Mouse (Mus musculus) CH12.LX (cell line): ENCODE results near the gene Zfp385c. TPM values are rescaled to one million over a fixed set of nuclear protein-coding genes. Genes with fewer than 3 reads are reported as not detected.

Experiments
- DNase-seq: peaks from one replicate; pipeline ENCODE4 v3.0.0-alpha.2; 2013; ENCODE audit errors: extremely low read depth
- H3K27ac ChIP-seq: 2 replicates; pipeline ENCODE4 v1.5.1; 2012; ENCODE audit warnings: low read depth, mild to moderate bottlenecking, control low read depth, moderate library complexity; ENCODE audit not compliant: insufficient read depth
- H3K27me3 ChIP-seq: replicated peaks from 2 replicates; pipeline ENCODE3; 2012; ENCODE audit warnings: inconsistent platforms
- H3K36me3 ChIP-seq, 2 experiments: replicated peaks in 1 of 2; 2 replicates each; pipeline versions ENCODE3 to v1.6.1; 2012; ENCODE audit warnings: inconsistent platforms in 1 of 2, low read length in 1 of 2, mild to moderate bottlenecking in 1 of 2, mixed read lengths in 1 of 2, moderate library complexity in 1 of 2; ENCODE audit not compliant: control insufficient read depth in 1 of 2, insufficient read depth in 1 of 2
- H3K4me1 ChIP-seq, 2 experiments: 2 replicates each; pipeline ENCODE4 v1.6.1; 2012; ENCODE audit warnings: inconsistent platforms in 1 of 2, moderate library complexity in 1 of 2; ENCODE audit not compliant: insufficient read depth in 2 of 2, control insufficient read depth in 1 of 2
- H3K4me2 ChIP-seq: 2 replicates; pipeline ENCODE4 v1.6.1; 2012; ENCODE audit warnings: low read depth, mild to moderate bottlenecking, control low read depth; ENCODE audit not compliant: poor library complexity, insufficient read depth, severe bottlenecking
- H3K4me3 ChIP-seq, 3 experiments: fragments of 150-350 bp in 1 of 3; sonication (generic) in 1 of 3; replicated peaks in 1 of 3; 2 replicates each; pipeline versions ENCODE3 to v1.5.1; 2011 to 2012; ENCODE audit warnings: low read depth in 2 of 3, low read length in 2 of 3, mild to moderate bottlenecking in 2 of 3, moderate library complexity in 2 of 3, control low read depth in 1 of 3, improper control_type of control experiment in 1 of 3, inconsistent platforms in 1 of 3, mixed read lengths in 1 of 3; ENCODE audit not compliant: poor library complexity in 1 of 3
- H3K79me2 ChIP-seq: replicated peaks from 2 replicates; pipeline ENCODE4 v1.6.1; 2012; ENCODE audit warnings: mild to moderate bottlenecking, moderate library complexity; ENCODE audit not compliant: control insufficient read depth, poor library complexity, insufficient read depth, severe bottlenecking; ENCODE audit errors: extremely low read depth
- H3K9ac ChIP-seq: 2 replicates; pipeline ENCODE4 v1.6.1; 2012; ENCODE audit warnings: low read depth, mild to moderate bottlenecking, control low read depth, moderate library complexity; ENCODE audit not compliant: insufficient read depth
- H3K9me3 ChIP-seq: replicated peaks from 2 replicates; pipeline ENCODE3; 2012; ENCODE audit warnings: low read length, inconsistent platforms, mixed read lengths
- CTCF ChIP-seq, 2 experiments: IDR thresholded peaks in 1 of 2; conservative IDR thresholded peaks in 1 of 2; 2 replicates each; pipeline ENCODE4 v1.5.1; 2011 to 2012; ENCODE audit warnings: low read depth in 2 of 2, low read length in 2 of 2, improper control_type of control experiment in 1 of 2, inconsistent platforms in 1 of 2, mild to moderate bottlenecking in 1 of 2, moderate library complexity in 1 of 2
- E2F4 ChIP-seq: IDR thresholded peaks from 2 replicates; pipeline ENCODE4 v1.6.1; 2011; ENCODE audit warnings: low read depth, low read length, improper control_type of control experiment; ENCODE audit not compliant: insufficient replicate concordance
- EP300 ChIP-seq: IDR thresholded peaks from 2 replicates; pipeline ENCODE4 v1.6.1; 2011; ENCODE audit warnings: low read length, improper control_type of control experiment
- ETS1 ChIP-seq: conservative IDR thresholded peaks from 2 replicates; pipeline ENCODE4 v1.6.1; 2012; ENCODE audit warnings: low read depth, mild to moderate bottlenecking, inconsistent platforms, low read length, improper control_type of control experiment, moderate library complexity
- IRF4 ChIP-seq: IDR thresholded peaks from 2 replicates; pipeline ENCODE4 v1.6.1; 2014; ENCODE audit warnings: low read depth, mild to moderate bottlenecking, inconsistent platforms, low read length, improper control_type of control experiment
- JUND ChIP-seq: conservative IDR thresholded peaks from 2 replicates; pipeline ENCODE4 v1.6.1; 2011; ENCODE audit warnings: low read depth, low read length, improper control_type of control experiment
- KAT2A ChIP-seq: IDR thresholded peaks from 2 replicates; pipeline ENCODE4 v1.6.1; 2012; ENCODE audit warnings: low read length, improper control_type of control experiment, inconsistent platforms; ENCODE audit not compliant: insufficient replicate concordance
- MAFK ChIP-seq: IDR thresholded peaks from 2 replicates; pipeline ENCODE4 v1.6.1; 2011; ENCODE audit warnings: low read length, improper control_type of control experiment; ENCODE audit not compliant: insufficient replicate concordance
- MAX ChIP-seq: IDR thresholded peaks from 2 replicates; pipeline ENCODE4 v1.6.1; 2011; ENCODE audit warnings: low read length, improper control_type of control experiment
- MEF2A ChIP-seq: IDR thresholded peaks from 2 replicates; pipeline ENCODE4 v1.6.1; 2014; ENCODE audit warnings: low read depth, mild to moderate bottlenecking, inconsistent platforms, low read length, improper control_type of control experiment, borderline replicate concordance
- MYC ChIP-seq: IDR thresholded peaks from 2 replicates; pipeline ENCODE4 v1.6.1; 2011; ENCODE audit warnings: low read depth, mild to moderate bottlenecking, improper control_type of control experiment, low read length
- NRF1 ChIP-seq: IDR thresholded peaks from 2 replicates; pipeline ENCODE4 v1.6.1; 2014; ENCODE audit warnings: low read depth, mild to moderate bottlenecking, inconsistent platforms, low read length, improper control_type of control experiment, moderate library complexity
- PAX5 ChIP-seq: IDR thresholded peaks from 2 replicates; pipeline ENCODE4 v1.6.1; 2012; ENCODE audit warnings: low read length, inconsistent platforms, mixed read lengths
- POLR2A ChIP-seq: IDR thresholded peaks from 2 replicates; pipeline ENCODE4 v1.6.1; 2011; ENCODE audit warnings: low read depth, mild to moderate bottlenecking, improper control_type of control experiment, low read length
- POLR2AphosphoS2 ChIP-seq: IDR thresholded peaks from 2 replicates; pipeline ENCODE4 v1.6.1; 2011; ENCODE audit warnings: low read depth, low read length, improper control_type of control experiment
- RCOR1 ChIP-seq: conservative IDR thresholded peaks from 2 replicates; pipeline ENCODE4 v1.6.1; 2012; ENCODE audit warnings: low read depth, mild to moderate bottlenecking, inconsistent platforms, low read length, improper control_type of control experiment
- SIN3A ChIP-seq: IDR thresholded peaks from 2 replicates; pipeline ENCODE4 v1.6.1; 2012; ENCODE audit warnings: low read length, improper control_type of control experiment, inconsistent platforms
- TBP ChIP-seq: conservative IDR thresholded peaks from 2 replicates; pipeline ENCODE4 v1.6.1; 2011; ENCODE audit warnings: low read depth, low read length, improper control_type of control experiment
- TCF12 ChIP-seq: IDR thresholded peaks from 2 replicates; pipeline ENCODE4 v1.6.1; 2014; ENCODE audit warnings: low read depth, mild to moderate bottlenecking, inconsistent platforms, low read length, improper control_type of control experiment
- USF1 ChIP-seq: IDR thresholded peaks from 2 replicates; pipeline ENCODE4 v1.6.1; 2014; ENCODE audit warnings: low read depth, mild to moderate bottlenecking, inconsistent platforms, low read length, improper control_type of control experiment
- USF2 ChIP-seq: conservative IDR thresholded peaks from 2 replicates; pipeline ENCODE4 v1.6.1; 2011; ENCODE audit warnings: low read depth, low read length, improper control_type of control experiment
- ZC3H11A ChIP-seq: IDR thresholded peaks from 2 replicates; pipeline ENCODE4 v1.6.1; 2012; ENCODE audit warnings: low read depth, mild to moderate bottlenecking, inconsistent platforms, low read length, improper control_type of control experiment
- ZKSCAN1 ChIP-seq: IDR thresholded peaks from 2 replicates; pipeline ENCODE4 v1.6.1; 2012; ENCODE audit warnings: low read depth, inconsistent platforms, low read length, improper control_type of control experiment, borderline replicate concordance
- ZMIZ1 ChIP-seq: IDR thresholded peaks from 2 replicates; pipeline ENCODE4 v1.6.1; 2012; ENCODE audit warnings: low read depth, mild to moderate bottlenecking, inconsistent platforms, low read length, improper control_type of control experiment
- ZNF384 ChIP-seq: IDR thresholded peaks from 2 replicates; pipeline ENCODE4 v1.6.1; 2012; ENCODE audit warnings: low read depth, low read length, improper control_type of control experiment, inconsistent platforms
- dilution Hi-C: fragments of 300-500 bp; cut with MboI; formaldehyde crosslinking; loops from 2 replicates; pipeline ENCODE4 v1.14.3; 2020; ENCODE audit warnings: low sequenced_read_pairs; ENCODE audit not compliant: extremely low pct_unique_long_range_greater_than_20kb, extremely low pct_ligation_motif_present
- in situ Hi-C: fragments of 300-500 bp; cut with MboI; formaldehyde crosslinking; loops from 3 replicates; pipeline ENCODE4 v1.14.3; 2019; ENCODE audit warnings: low sequenced_read_pairs, low pct_ligation_motif_present, low pct_unique_long_range_greater_than_20kb, mixed read lengths
- polyA plus RNA-seq: library from polyadenylated mRNA; unstranded; fragments of >175 nt; gene quantifications from 2 replicates; pipeline ENCODE4 v1.2.1, GENCODE M21; 2012; ENCODE audit warnings: low read depth; ENCODE audit not compliant: insufficient read length
- total RNA-seq, 2 experiments: library from RNA; depleted of rRNA; stranded (reverse); fragments of 300-350 nt in 1 of 2; fragments of >200 nt in 1 of 2; gene quantifications; 2 replicates each; pipeline ENCODE4 v1.2.3; 2012 to 2014

The Zfp385c gene
- total and polyA plus RNA-seq, 3 experiments, result 0.08 to 0.14 TPM; not detected in 1

GRCm38 (mm10) chr11:100673169-100673568, 19.1 kb downstream of the Zfp385c start:
- in situ Hi-C loops, result no loop called here
- no peak for DNase-seq
- H3K4me1 ChIP-seq, result peaks cover 4 to 8% of the 10 kb centered on the region in 2 experiments; a peak in 3 of 4 replicates
- no peaks in the 10 kb centered on the region for H3K79me2 ChIP-seq
- H3K9ac ChIP-seq, result no peak overlapping the region
- no peak overlapping the region for H3K27ac ChIP-seq
- dilution Hi-C loops, result no loop called here
- H3K4me3 ChIP-seq, result no peak overlapping the region
- H3K36me3 ChIP-seq, result no peaks in the 10 kb centered on the region
- H3K4me2 ChIP-seq, result no peak overlapping the region
- H3K9me3 ChIP-seq, result peaks cover 5% of the 10 kb centered on the region
- TF ChIP-seq SIN3A, result no peak
- no peak for TF ChIP-seq MAFK
- no peak for TF ChIP-seq TBP
- no peak for TF ChIP-seq ZKSCAN1
- no peak for TF ChIP-seq POLR2A
- TF ChIP-seq PAX5, result no peak
- H3K27me3 ChIP-seq, result peaks cover 21% of the 10 kb centered on the region

DNA sequence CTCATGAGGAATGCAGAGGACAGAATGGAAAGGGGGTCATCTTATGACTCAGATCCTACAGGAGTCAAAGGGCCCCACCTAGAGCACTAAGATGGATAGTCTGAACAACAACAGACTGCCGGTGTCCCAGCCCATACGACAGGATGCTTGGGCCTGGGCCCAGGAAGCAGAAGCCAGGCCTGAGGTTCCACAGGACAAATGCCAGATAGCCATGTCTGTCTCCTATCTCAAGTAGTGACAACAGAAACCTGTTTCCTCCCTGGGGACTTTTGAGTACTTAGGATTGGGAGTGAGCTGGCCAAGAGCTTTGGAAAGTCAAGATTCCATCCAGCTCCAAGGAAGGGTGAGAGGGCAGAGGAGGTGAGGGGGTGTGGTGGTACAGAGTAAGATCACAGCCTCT, 20.3 kb downstream of the Zfp385c start:
- in situ Hi-C loops (no loop called here), dilution Hi-C loops (no loop called here)
- no peak overlapping the region for H3K4me2 ChIP-seq
- no peak overlapping the region for H3K4me3 ChIP-seq
- H3K36me3 ChIP-seq, result no peaks in the 10 kb centered on the region
- no peak for DNase-seq
- H3K27ac ChIP-seq, result no peak overlapping the region
- no peak for TF ChIP-seq MEF2A
- TF ChIP-seq ZC3H11A, result no peak
- TF ChIP-seq TCF12, result no peak
- TF ChIP-seq JUND, result no peak
- TF ChIP-seq USF2, result no peak
- no peak for TF ChIP-seq ETS1
- no peak for TF ChIP-seq MAFK
- no peak for TF ChIP-seq ZMIZ1
- no peaks in the 10 kb centered on the region for H3K4me1 ChIP-seq
- peaks cover 21% of the 10 kb centered on the region for H3K27me3 ChIP-seq
- no peak overlapping the region for H3K9ac ChIP-seq
- H3K79me2 ChIP-seq, result no peaks in the 10 kb centered on the region
- peaks cover 5% of the 10 kb centered on the region for H3K9me3 ChIP-seq

DNA sequence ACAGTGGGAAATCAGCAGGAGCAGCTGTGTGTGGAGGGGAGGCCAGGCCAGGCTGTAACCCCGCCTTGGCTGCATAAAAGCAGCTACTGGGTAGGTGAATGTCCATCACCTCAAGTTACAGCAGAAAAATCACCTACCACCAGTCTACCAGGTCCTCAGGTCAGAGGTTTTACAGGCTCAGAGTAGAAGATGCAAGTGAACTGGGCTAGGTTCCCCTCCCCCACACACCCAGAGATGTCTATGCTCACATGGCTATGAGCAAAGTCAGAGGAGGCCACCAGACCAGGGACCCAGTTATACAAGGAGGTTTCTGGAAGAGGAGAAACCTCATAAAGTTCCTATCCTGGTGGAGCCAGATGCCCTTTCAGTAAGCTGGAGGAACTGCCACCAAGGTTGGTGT, 21.2 kb downstream of the Zfp385c start:
- Histone ChIP-seq H3K27me3 (peaks cover 18% of the 10 kb centered on the region), H3K4me1 (no peaks in the 10 kb centered on the region), H3K4me2 (no peak overlapping the region), H3K79me2 (no peaks in the 10 kb centered on the region), H3K9me3 (peaks cover 5% of the 10 kb centered on the region)
- in situ Hi-C loops, result no loop called here
- dilution Hi-C loops, result no loop called here
- TF ChIP-seq USF1, result no peak
- no peak for TF ChIP-seq POLR2AphosphoS2
- no peak for TF ChIP-seq PAX5
- no peak for TF ChIP-seq RCOR1
- no peak for TF ChIP-seq MAX
- TF ChIP-seq E2F4, result no peak
- no peak for TF ChIP-seq KAT2A
- TF ChIP-seq EP300, result no peak
- no peak for TF ChIP-seq ZMIZ1
- no peak for TF ChIP-seq CTCF (conservative IDR thresholded peaks at IDR 0.05 in 1 of 2, IDR thresholded peaks at IDR 0.05 in 1 of 2; ENCODE audit: low read depth in 2 of 2, low read length in 2 of 2)
- no peak for TF ChIP-seq MAFK
- no peak for TF ChIP-seq ZNF384
- TF ChIP-seq MYC, result no peak
- no peak for TF ChIP-seq ZKSCAN1
- TF ChIP-seq IRF4, result no peak
- no peak for TF ChIP-seq ETS1
- no peak for TF ChIP-seq TBP
- no peak for TF ChIP-seq NRF1
- TF ChIP-seq, all 38 proteins: peak for 0
- DNase-seq, result no peak
- H3K4me3 ChIP-seq, result no peak overlapping the region
- no peak overlapping the region for H3K9ac ChIP-seq
- no peaks in the 10 kb centered on the region for H3K36me3 ChIP-seq
- H3K27ac ChIP-seq, result no peak overlapping the region
